In the genomic region with DNA sequence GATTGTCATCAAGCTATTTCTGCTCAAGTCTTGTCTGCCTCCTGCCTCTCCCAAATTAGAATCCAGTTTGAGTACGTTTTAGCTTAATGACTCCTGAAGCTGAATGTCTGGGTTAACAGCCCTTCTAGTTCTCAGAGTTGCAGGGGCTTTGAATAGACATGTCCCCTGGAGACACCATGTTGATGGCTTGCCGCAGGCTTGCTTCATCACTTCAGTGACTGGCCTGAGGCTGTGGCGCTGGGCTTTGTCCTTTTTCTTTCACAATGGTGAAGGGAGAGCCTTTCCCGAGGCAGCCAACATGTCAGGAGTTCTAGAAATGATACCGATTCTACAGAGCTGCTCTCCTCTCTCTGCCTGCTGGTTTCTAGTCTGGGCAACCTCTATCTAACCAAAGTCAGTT, we compare ENCODE assay signal across 13 mouse cellular contexts. TPM values are rescaled to one million over a fixed set of nuclear protein-coding genes. Genes with fewer than 3 reads are reported as not detected.
DNase-seq lines count a peak whose midpoint lies in the region; ATAC-seq and TF ChIP-seq lines count a peak whose summit lies in the region.
"Had no signal": no experiment of that assay in that cellular context is flagged by ENCODE, and none has a peak within 500 bp of the region (broad histone marks: within the 10 kb centered on the region; RNA-seq: fewer than 3 reads in every experiment).

No protein-coding gene starts in this region.

- 0 out of 2 replicates have a peak overlapping the region, but pooled peaks have one; percentile 16 for H3K27ac ChIP-seq in forebrain, embryonic 13.5 days
- no peak overlapping the region for H3K27ac ChIP-seq in forebrain, embryonic 12.5 days
- H3K27ac ChIP-seq in left cerebral cortex, adult 2 months, result peak overlapping the region; percentile 24; the same call in 1 of the 2 replicates
- peak overlapping the region; percentile 9 for H3K27ac ChIP-seq in ES-Bruce4 (ENCODE audit: insufficient read depth, low read length)
- H3K27ac ChIP-seq in hindbrain, embryonic 12.5 days, result peak overlapping the region; percentile 40
- H3K27ac ChIP-seq in kidney, adult 2 months (ENCODE audit: insufficient read depth, low read depth, low read length), result no peak overlapping the region
- H3K27ac ChIP-seq: heart, embryonic 15.5 days had no signal

- 20% methylated on average over 5 of the region's 5 CpGs for WGBS in forebrain, embryonic 13.5 days
- 19% methylated on average over 5 of the region's 5 CpGs for WGBS in forebrain, embryonic 12.5 days
- 20% methylated on average over 5 of the region's 5 CpGs for WGBS in hindbrain, embryonic 12.5 days
- WGBS in kidney, adult 2 months, result 49% methylated on average over 5 of the region's 5 CpGs

- H3K4me1 ChIP-seq in forebrain, embryonic 13.5 days, result peaks cover 44% of the 10 kb centered on the region
- H3K4me1 ChIP-seq in forebrain, embryonic 12.5 days, result peaks cover 45% of the 10 kb centered on the region
- peaks cover 3% of the 10 kb centered on the region for H3K4me1 ChIP-seq in ES-Bruce4 (ENCODE audit: control insufficient read depth, insufficient read depth, low read length)
- H3K4me1 ChIP-seq in hindbrain, embryonic 12.5 days, result peaks cover 38% of the 10 kb centered on the region
- peaks cover 26% of the 10 kb centered on the region for H3K4me1 ChIP-seq in kidney, adult 2 months (ENCODE audit: control insufficient read depth, insufficient read depth, low read length)

- no peaks in the 10 kb centered on the region for H3K9me3 ChIP-seq in forebrain, embryonic 13.5 days (replicated peaks)
- H3K9me3 ChIP-seq in forebrain, embryonic 12.5 days, result no peaks in the 10 kb centered on the region
- no peaks in the 10 kb centered on the region for H3K9me3 ChIP-seq in ES-Bruce4 (replicated peaks; ENCODE audit: control insufficient read depth, insufficient read depth, low read length, poor library complexity, severe bottlenecking)
- no peaks in the 10 kb centered on the region for H3K9me3 ChIP-seq in hindbrain, embryonic 12.5 days (replicated peaks)
- H3K9me3 ChIP-seq: heart, embryonic 15.5 days had no signal

- no peak for DNase-seq in left cerebral cortex, adult 2 months (ENCODE audit: extremely low spot score in 1 of 2, low spot score in 2 of 2)
- no peak for DNase-seq in left cerebral cortex, postnatal 36 days (ENCODE audit: low spot score in 2 of 2)
- DNase-seq in kidney, adult 2 months, result no peak
- no peak for DNase-seq in layer of hippocampus, postnatal 36 days
- DNase-seq: cerebellum, adult 11 months; cerebellum, postnatal 36 days; lung, postnatal 4 days; right cerebral cortex, postnatal 14 days had no signal

- peak; percentile 59; the same call in 1 of the 2 replicates for TF ChIP-seq EP300 in ES-Bruce4 (IDR thresholded peaks at IDR 0.05; ENCODE audit: insufficient read depth, low read depth, low read length)

- ATAC-seq in forebrain, embryonic 13.5 days, result no peak
- ATAC-seq in forebrain, embryonic 12.5 days (ENCODE audit: low FRiP score), result no peak
- no peak for ATAC-seq in hindbrain, embryonic 12.5 days (ENCODE audit: low FRiP score)

- no peaks in the 10 kb centered on the region for H3K36me3 ChIP-seq in forebrain, embryonic 13.5 days (ENCODE audit: poor library complexity, severe bottlenecking)
- no peaks in the 10 kb centered on the region for H3K36me3 ChIP-seq in forebrain, embryonic 12.5 days (replicated peaks)
- no peaks in the 10 kb centered on the region for H3K36me3 ChIP-seq in ES-Bruce4 (ENCODE audit: control insufficient read depth, insufficient read depth, low read length, poor library complexity, severe bottlenecking)
- no peaks in the 10 kb centered on the region for H3K36me3 ChIP-seq in hindbrain, embryonic 12.5 days
- H3K36me3 ChIP-seq in kidney, adult 2 months (ENCODE audit: control insufficient read depth, insufficient read depth, low read length), result no peaks in the 10 kb centered on the region
- H3K36me3 ChIP-seq: heart, embryonic 15.5 days had no signal

- no peak overlapping the region for H3K9ac ChIP-seq in forebrain, embryonic 13.5 days
- no peak overlapping the region for H3K9ac ChIP-seq in forebrain, embryonic 12.5 days
- no peak overlapping the region for H3K9ac ChIP-seq in ES-Bruce4 (ENCODE audit: low read depth, poor library complexity, severe bottlenecking)
- no peak overlapping the region for H3K9ac ChIP-seq in hindbrain, embryonic 12.5 days
- H3K9ac ChIP-seq: heart, embryonic 15.5 days had no signal

- H3K4me3 ChIP-seq in forebrain, embryonic 13.5 days, result no peak overlapping the region
- no peak overlapping the region for H3K4me3 ChIP-seq in forebrain, embryonic 12.5 days (replicated peaks)
- no peak overlapping the region for H3K4me3 ChIP-seq in left cerebral cortex, adult 2 months
- no peak overlapping the region for H3K4me3 ChIP-seq in ES-Bruce4 (ENCODE audit: low read depth, low read length)
- no peak overlapping the region for H3K4me3 ChIP-seq in hindbrain, embryonic 12.5 days
- H3K4me3 ChIP-seq in kidney, adult 2 months (ENCODE audit: insufficient read depth, low read depth, low read length), result no peak overlapping the region
- H3K4me3 ChIP-seq: heart, embryonic 15.5 days had no signal

- no peaks in the 10 kb centered on the region for H3K27me3 ChIP-seq in forebrain, embryonic 13.5 days
- no peaks in the 10 kb centered on the region for H3K27me3 ChIP-seq in forebrain, embryonic 12.5 days
- no peaks in the 10 kb centered on the region for H3K27me3 ChIP-seq in ES-Bruce4 (ENCODE audit: control insufficient read depth, insufficient read depth, low read length, poor library complexity, severe bottlenecking)
- H3K27me3 ChIP-seq in hindbrain, embryonic 12.5 days, result no peaks in the 10 kb centered on the region
- H3K27me3 ChIP-seq in kidney, adult 2 months (replicated peaks; ENCODE audit: control insufficient read depth, insufficient read depth, low read length), result no peaks in the 10 kb centered on the region
- H3K27me3 ChIP-seq: heart, embryonic 15.5 days had no signal

- no peak for TF ChIP-seq CTCF in left cerebral cortex, adult 2 months (IDR thresholded peaks at IDR 0.05)
- no peak for TF ChIP-seq CTCF in ES-Bruce4 (IDR thresholded peaks at IDR 0.05; ENCODE audit: low read depth, low read length)
- no peak for TF ChIP-seq CTCF in kidney, adult 2 months (conservative IDR thresholded peaks at IDR 0.05; ENCODE audit: insufficient read depth, insufficient read length, low read depth, low read length)

- TF ChIP-seq POLR2A in ES-Bruce4 (IDR thresholded peaks at IDR 0.05; ENCODE audit: insufficient read depth, low read length), result no peak
- no peak for TF ChIP-seq POLR2A in kidney, adult 2 months (IDR thresholded peaks at IDR 0.05; ENCODE audit: low read depth, low read length)

- intact Hi-C loops in left cerebral cortex, adult 2 months (cut with DNase I), result no loop called here
- intact Hi-C loops in left cerebral cortex, postnatal 36 days (cut with DNase I), result no loop called here

- no peak overlapping the region for H3K4me2 ChIP-seq in forebrain, embryonic 13.5 days
- no peak overlapping the region for H3K4me2 ChIP-seq in forebrain, embryonic 12.5 days
- H3K4me2 ChIP-seq in hindbrain, embryonic 12.5 days (replicated peaks), result no peak overlapping the region
- H3K4me2 ChIP-seq: heart, embryonic 15.5 days had no signal

RNA-seq across cellular contexts. Expression of a gene that starts 30.6 kb away (rescaled TPM):
- polyA plus RNA-seq in forebrain, embryonic 13.5 days (2015; fragmentation: Nextera tagmentation; extraction: Ambion mirVana), result 23.7 and 24.7 TPM in 2 replicates
- 23.7 and 25.0 TPM in 2 replicates for polyA plus RNA-seq in forebrain, embryonic 12.5 days (2016; fragmentation: Nextera tagmentation; extraction: Ambion mirVana)
- 10 to 100 TPM; 58.5 to 62.9 TPM for total RNA-seq in left cerebral cortex, adult 2 months (2021)
- 10 to 100 TPM; 47.7 to 65.3 TPM for total RNA-seq in left cerebral cortex, postnatal 36 days (2021)
- 28.6 and 28.7 TPM in 2 replicates for polyA plus RNA-seq in ES-Bruce4 (2011; ENCODE audit: insufficient read depth, insufficient read length, low read depth, missing spikeins)
- polyA plus RNA-seq in hindbrain, embryonic 12.5 days (2016; fragmentation: Nextera tagmentation; extraction: Ambion mirVana), result 26.3 and 28.3 TPM in 2 replicates
- 14.9 and 16.8 TPM in 2 replicates for polyA plus RNA-seq in kidney, adult 2 months (2012; rRNA removed)
- 10 to 100 TPM; 67.5 to 75.6 TPM for total RNA-seq in layer of hippocampus, postnatal 36 days (2021)

Comparison
In these comparisons a context has a peak if more than half of its experiments do, and no peak if none do; other contexts are left out.
1. H3K27ac ChIP-seq: peak in forebrain, embryonic 13.5 days (single experiment), left cerebral cortex, adult 2 months (single experiment), ES-Bruce4 (single experiment) and hindbrain, embryonic 12.5 days (single experiment); none in forebrain, embryonic 12.5 days (single experiment) and kidney, adult 2 months (single experiment).